Mouse (Mus musculus) heart, embryonic 15.5 days (tissue): ENCODE data around the gene Sez6l. TPM values are rescaled to one million over a fixed set of nuclear protein-coding genes. Genes with fewer than 3 reads are reported as not detected.

Source experiments
- ATAC-seq: fragments of 200-750 bp; cut with Nextera tagmentation; replicated peaks from 2 replicates; pipeline ENCODE4 v1.8.0; 2017; ENCODE audit warnings: low read depth, moderate TSS enrichment; ENCODE audit not compliant: insufficient number of reproducible peaks, insufficient read depth, low FRiP score
- H3K27ac ChIP-seq: fragments of 300-500 bp; sonication (generic); 2 replicates; pipeline ENCODE4 v1.5.1; 2015; ENCODE audit warnings: mild to moderate bottlenecking, inconsistent platforms
- H3K27me3 ChIP-seq: fragments of 300-500 bp; sonication (generic); 2 replicates; pipeline ENCODE4 v1.6.1; 2015; ENCODE audit warnings: inconsistent platforms
- H3K36me3 ChIP-seq: fragments of 300-500 bp; sonication (generic); 2 replicates; pipeline ENCODE4 v1.6.1; 2015; ENCODE audit warnings: mild to moderate bottlenecking, inconsistent platforms
- H3K4me1 ChIP-seq: fragments of 300-500 bp; sonication (generic); replicated peaks from 2 replicates; pipeline ENCODE4 v1.6.1; 2015; ENCODE audit warnings: inconsistent platforms
- H3K4me2 ChIP-seq: fragments of 300-500 bp; sonication (generic); 2 replicates; pipeline ENCODE4 v1.6.1; 2015; ENCODE audit warnings: inconsistent platforms, mild to moderate bottlenecking, moderate library complexity
- H3K4me3 ChIP-seq: fragments of 300-500 bp; sonication (generic); 2 replicates; pipeline ENCODE4 v1.5.1; 2015; ENCODE audit warnings: mild to moderate bottlenecking, inconsistent platforms
- H3K9ac ChIP-seq: fragments of 300-500 bp; sonication (generic); 2 replicates; pipeline ENCODE4 v1.6.1; 2015; ENCODE audit warnings: mild to moderate bottlenecking, inconsistent platforms
- H3K9me3 ChIP-seq: fragments of 300-500 bp; sonication (generic); replicated peaks from 2 replicates; pipeline ENCODE4 v1.6.1; 2016; ENCODE audit warnings: inconsistent platforms
- whole genome bisulfite sequencing: fragments of 180-500 bp; shearing (Covaris S2); methylation state at CpG from one replicate; pipeline ENCODE4 v1.1.7; 2015; ENCODE audit warnings: mixed read lengths; 5-methylcytosine and 5-hydroxymethylcytosine counted together
- polyA plus RNA-seq: library from polyadenylated mRNA; unstranded; fragments of >200 nt; fragmentation: Nextera tagmentation; extraction: Ambion mirVana; gene quantifications from 2 replicates; pipeline ENCODE4 v1.2.1, GENCODE M21; 2015

Gene Sez6l
- polyA plus RNA-seq, 1 experiment from 2014 or later = 0.33 TPM

DNA sequence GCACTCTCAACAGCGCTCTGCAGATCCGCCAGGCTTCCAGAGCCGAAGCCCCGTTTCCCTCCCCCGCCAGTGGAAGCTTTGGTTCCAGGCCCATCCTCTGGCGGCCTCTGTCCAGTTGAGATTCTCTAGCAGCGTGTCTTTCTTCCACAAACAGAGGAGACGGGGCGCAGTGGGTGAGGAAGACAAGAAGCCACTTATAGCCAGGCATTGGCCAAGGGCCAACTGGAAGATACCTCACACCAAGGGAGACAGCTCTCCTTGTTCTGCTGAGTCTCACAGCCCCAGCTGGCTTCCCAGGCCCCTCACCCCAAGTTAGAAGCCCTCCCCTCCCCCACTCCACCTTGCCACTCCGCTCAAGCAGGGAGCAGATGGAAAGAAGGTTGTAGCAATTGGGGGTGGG, 765 bp upstream of the Sez6l start:
- ATAC-seq = no peak
- Histone ChIP-seq H3K4me1 (peaks cover 16% of the 10 kb centered on the region), H3K9ac (no peak overlapping the region), H3K9me3 (no peaks in the 10 kb centered on the region), H3K27ac (no peak overlapping the region), H3K4me3 (no peak overlapping the region), H3K36me3 (no peaks in the 10 kb centered on the region), H3K4me2 (peak overlapping the region; percentile 63; the same call in 1 of the 2 replicates), H3K27me3 (peaks cover 98% of the 10 kb centered on the region)
- 1% methylated on average over 10 of the region's 10 CpGs for WGBS

DNA sequence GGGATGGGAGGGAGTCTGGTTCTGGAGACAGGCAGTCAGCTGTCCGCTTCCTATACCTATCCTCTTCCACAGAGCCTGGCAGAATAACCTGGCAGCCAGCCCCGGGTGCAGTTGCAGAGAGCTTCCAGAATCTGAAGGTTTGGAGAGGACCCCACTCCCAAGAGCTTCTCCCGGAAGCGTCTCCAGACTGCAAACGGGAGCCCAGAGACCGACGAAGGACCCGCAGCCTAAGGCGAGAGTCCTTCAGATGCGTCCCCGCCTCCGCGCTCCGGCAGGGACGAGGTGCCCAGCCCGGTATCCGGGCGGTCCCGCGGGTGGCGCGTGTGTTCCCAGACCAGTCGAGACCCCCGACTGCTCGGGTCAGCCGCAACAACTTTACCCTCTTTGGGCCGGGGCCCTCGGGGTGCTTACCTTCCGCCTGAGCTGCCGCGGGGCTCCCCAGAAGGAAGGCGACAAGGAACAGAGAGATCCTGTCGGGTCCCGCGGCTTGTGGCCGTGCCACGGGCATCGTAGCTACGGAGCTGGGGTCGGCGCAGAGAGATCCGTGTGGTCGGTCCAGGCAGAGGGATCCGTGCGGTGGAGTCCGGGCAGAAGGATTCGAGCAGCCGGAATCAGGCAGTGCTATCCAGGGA, 508 bp downstream of the Sez6l start:
- Histone ChIP-seq H3K4me2 (peak overlapping the region; percentile 63), H3K4me1 (peaks cover 16% of the 10 kb centered on the region), H3K27ac (no peak overlapping the region), H3K4me3 (peak overlapping the region; percentile 37), H3K9me3 (no peaks in the 10 kb centered on the region), H3K9ac (0 out of 2 replicates have a peak overlapping the region, but pooled peaks have one; percentile 17), H3K36me3 (no peaks in the 10 kb centered on the region), H3K27me3 (peaks cover 98% of the 10 kb centered on the region)
- no peak for ATAC-seq
- WGBS = 1% methylated on average over 48 of the region's 48 CpGs

DNA sequence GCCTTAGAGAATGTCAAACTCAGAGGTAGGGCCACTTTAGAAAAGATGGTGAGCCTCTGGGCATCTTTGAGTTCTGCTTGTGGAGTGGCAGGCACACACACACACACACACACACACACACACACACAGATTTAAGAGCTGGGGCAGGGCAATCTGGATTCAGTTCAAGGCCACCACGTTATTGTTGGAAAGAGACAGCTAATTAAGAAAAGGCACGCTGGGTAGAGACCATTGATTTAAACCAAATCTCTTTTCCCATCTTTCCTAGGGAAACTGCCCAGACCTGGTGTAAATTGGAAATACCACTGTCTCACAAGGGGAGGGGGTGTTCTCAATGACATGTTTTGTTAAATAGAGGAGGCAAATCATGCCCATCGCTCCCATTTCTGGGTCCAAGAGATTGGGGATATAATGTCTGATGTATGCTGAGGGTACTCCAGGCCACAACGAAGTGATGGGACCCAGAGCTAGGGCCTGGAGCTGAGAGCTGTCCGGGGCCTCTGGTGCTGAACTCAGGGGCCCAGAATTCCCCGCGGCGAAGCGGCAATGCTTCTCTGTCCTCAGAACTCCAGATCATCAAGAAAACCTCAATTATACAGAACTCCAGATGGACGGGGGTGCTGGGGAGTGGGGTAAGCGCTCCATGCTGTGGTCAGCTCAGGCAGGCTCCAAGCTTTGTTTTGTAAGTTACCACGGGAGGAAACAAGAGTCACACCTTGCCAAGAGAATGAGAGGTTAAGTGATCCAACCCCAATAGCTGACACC, 1.7 kb downstream of the Sez6l start:
- Histone ChIP-seq H3K9me3 (no peaks in the 10 kb centered on the region), H3K9ac (no peak overlapping the region), H3K4me3 (no peak overlapping the region), H3K4me2 (no peak overlapping the region), H3K36me3 (no peaks in the 10 kb centered on the region), H3K4me1 (peaks cover 16% of the 10 kb centered on the region), H3K27me3 (peaks cover 91% of the 10 kb centered on the region), H3K27ac (no peak overlapping the region)
- 8% methylated on average over 12 of the region's 12 CpGs for WGBS
- no peak for ATAC-seq

DNA sequence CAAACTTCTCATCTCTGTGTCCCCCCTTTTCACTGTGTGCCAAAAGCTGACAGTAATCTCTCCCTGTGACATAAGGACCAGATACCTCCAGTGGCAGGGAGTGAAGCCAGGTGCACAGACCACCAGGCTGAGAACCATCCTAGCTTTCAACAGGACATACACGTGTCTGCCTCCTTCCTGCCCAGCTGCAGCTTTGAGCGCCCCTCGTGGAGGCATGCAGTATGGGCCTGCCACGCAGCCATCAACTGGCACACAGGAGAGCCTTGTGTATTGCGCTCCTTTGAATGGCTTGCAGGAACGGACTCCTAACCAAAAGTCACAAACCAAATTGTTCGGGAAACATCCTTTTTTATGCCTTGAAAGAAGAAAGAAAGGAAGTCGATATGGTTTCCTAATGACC, 3.1 kb downstream of the Sez6l start:
- Histone ChIP-seq H3K4me2 (no peak overlapping the region), H3K36me3 (no peaks in the 10 kb centered on the region), H3K27me3 (peaks cover 85% of the 10 kb centered on the region), H3K9me3 (no peaks in the 10 kb centered on the region), H3K27ac (no peak overlapping the region), H3K4me3 (no peak overlapping the region), H3K9ac (no peak overlapping the region), H3K4me1 (peaks cover 16% of the 10 kb centered on the region)
- ATAC-seq = no peak
- 7% methylated on average over 8 of the region's 8 CpGs for WGBS

DNA sequence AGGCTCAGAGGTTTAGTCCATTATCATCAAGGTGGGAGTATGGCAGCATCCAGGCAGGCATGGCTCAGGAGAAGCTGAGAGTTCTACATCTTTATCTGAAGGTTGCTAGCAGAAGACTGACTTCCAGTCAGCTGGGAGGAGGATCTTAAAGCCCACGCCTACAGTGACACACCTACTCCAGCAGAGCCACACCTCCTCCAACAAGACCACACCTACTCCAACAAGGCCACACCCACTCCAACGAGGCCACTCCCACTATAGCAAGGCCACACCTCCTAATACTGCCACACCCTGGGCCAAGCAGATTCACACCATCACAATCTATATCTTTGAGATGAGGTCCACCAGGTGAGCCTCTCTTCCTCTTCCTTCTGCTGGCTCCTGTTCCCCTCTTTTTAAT, 4.8 kb downstream of the Sez6l start:
- WGBS = 50% methylated on average over 2 of the region's 2 CpGs
- Histone ChIP-seq H3K9ac (no peak overlapping the region), H3K4me1 (peaks cover 12% of the 10 kb centered on the region), H3K36me3 (no peaks in the 10 kb centered on the region), H3K27me3 (peaks cover 82% of the 10 kb centered on the region), H3K27ac (no peak overlapping the region), H3K4me2 (no peak overlapping the region), H3K4me3 (no peak overlapping the region), H3K9me3 (no peaks in the 10 kb centered on the region)
- ATAC-seq = no peak

DNA sequence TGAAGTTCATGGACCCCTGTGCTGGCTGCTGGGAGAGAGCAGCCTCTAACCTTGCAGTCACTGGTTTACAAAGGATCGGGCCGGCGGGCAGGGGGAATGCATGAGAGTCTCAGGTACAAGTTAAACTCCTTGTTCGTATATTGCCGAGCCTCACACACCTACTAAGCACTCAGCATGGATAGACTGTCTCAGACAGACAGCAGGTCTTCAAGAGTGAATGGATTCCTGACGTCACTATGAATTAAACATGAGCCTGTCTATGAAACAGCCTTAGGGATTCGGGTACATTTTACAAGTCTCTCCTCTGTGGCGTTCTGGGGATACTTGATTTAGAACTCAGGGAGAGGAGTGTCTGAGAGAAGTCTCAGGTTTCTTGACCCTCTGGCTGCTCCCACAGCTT, 11.5 kb downstream of the Sez6l start:
- Histone ChIP-seq H3K4me3 (no peak overlapping the region), H3K27me3 (peaks cover 71% of the 10 kb centered on the region), H3K36me3 (no peaks in the 10 kb centered on the region), H3K27ac (no peak overlapping the region), H3K9ac (no peak overlapping the region), H3K4me1 (no peaks in the 10 kb centered on the region), H3K4me2 (no peak overlapping the region), H3K9me3 (no peaks in the 10 kb centered on the region)
- no peak for ATAC-seq
- 64% methylated on average over 8 of the region's 8 CpGs for WGBS

DNA sequence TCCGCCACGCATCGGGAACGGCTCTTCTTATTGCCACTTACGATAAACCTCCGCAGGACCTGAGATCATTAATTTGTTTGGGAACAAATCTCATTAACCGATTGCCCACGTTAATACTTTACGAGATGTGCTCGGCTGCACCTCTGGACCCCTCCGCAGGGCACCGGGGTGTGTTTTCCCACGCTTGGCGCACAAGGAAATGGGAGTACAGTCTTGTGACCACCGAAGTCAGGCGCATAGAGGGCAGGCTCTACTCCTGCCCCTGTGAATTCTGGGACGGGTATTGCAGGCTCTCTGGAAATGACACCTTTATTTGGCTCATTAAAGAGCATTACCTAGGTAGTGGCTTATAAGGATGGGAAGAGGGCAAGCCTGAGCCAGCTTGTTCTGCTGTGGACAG, 11.9 kb downstream of the Sez6l start:
- WGBS = 85% methylated on average over 17 of the region's 17 CpGs
- Histone ChIP-seq H3K4me3 (no peak overlapping the region), H3K4me2 (no peak overlapping the region), H3K9me3 (no peaks in the 10 kb centered on the region), H3K27ac (no peak overlapping the region), H3K36me3 (no peaks in the 10 kb centered on the region), H3K9ac (no peak overlapping the region), H3K4me1 (no peaks in the 10 kb centered on the region), H3K27me3 (peaks cover 75% of the 10 kb centered on the region)
- no peak for ATAC-seq

DNA sequence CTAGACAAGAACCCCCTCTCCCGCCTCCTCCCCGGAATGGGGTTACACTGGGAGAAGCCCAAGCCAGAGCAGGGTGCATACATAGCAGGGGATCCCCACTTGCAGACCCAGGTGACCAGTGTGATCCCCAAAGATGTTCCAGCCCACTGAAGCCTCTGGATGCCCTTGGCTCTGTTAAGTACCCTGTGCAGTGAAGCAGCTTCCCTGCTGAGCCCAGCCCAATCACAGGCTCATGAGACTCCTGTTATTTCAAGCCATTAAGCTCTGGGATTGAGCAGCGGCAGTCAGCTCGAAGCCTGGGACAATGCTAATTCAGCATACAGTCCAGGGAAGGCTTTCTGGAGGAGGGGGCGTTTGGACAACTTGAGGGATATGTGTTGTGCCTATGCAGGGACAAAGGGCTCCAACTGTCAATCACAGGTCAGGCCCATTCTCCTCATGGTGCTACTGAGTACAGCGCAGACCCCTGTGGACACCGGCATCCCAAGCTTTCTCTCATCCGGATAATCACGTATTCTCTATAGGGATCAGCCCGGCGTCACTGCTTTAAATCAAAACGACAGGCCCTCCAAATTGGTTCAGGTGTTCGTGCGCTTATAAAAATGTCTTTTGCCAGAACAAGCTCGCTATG, 16.0 kb downstream of the Sez6l start:
- no peak overlapping the region for H3K4me2 ChIP-seq
- no peak overlapping the region for H3K27ac ChIP-seq
- no peak overlapping the region for H3K4me3 ChIP-seq
- no peaks in the 10 kb centered on the region for H3K36me3 ChIP-seq
- ATAC-seq = no peak
- H3K4me1 ChIP-seq = no peaks in the 10 kb centered on the region
- H3K9me3 ChIP-seq = no peaks in the 10 kb centered on the region
- no peak overlapping the region for H3K9ac ChIP-seq
- 63% methylated on average over 15 of the region's 15 CpGs for WGBS
- peaks cover 55% of the 10 kb centered on the region for H3K27me3 ChIP-seq

DNA sequence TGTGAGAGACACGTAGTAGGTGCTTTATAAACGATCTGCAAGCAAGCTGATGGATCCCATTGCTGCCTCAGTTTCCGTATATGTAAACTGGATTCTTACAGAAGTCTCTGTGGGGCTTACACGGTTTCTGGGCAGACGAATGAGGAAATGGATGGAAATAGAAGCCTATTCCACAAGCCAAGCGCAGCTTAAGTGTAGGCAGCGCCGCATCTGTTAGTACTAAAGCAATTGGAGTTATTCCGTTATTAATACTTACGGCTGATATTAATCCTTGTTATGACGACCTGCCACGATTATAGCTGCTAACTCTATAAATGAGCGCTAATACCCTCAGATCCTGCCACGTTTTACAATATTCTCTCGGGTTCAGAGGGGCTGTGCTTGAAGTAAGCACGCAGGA, 16.8 kb downstream of the Sez6l start:
- H3K27ac ChIP-seq = no peak overlapping the region
- H3K27me3 ChIP-seq = peaks cover 49% of the 10 kb centered on the region
- WGBS = 77% methylated on average over 16 of the region's 16 CpGs
- H3K9me3 ChIP-seq = no peaks in the 10 kb centered on the region
- H3K36me3 ChIP-seq = no peaks in the 10 kb centered on the region
- no peak overlapping the region for H3K4me3 ChIP-seq
- no peak overlapping the region for H3K4me2 ChIP-seq
- H3K4me1 ChIP-seq = no peaks in the 10 kb centered on the region
- no peak overlapping the region for H3K9ac ChIP-seq
- ATAC-seq = no peak

DNA sequence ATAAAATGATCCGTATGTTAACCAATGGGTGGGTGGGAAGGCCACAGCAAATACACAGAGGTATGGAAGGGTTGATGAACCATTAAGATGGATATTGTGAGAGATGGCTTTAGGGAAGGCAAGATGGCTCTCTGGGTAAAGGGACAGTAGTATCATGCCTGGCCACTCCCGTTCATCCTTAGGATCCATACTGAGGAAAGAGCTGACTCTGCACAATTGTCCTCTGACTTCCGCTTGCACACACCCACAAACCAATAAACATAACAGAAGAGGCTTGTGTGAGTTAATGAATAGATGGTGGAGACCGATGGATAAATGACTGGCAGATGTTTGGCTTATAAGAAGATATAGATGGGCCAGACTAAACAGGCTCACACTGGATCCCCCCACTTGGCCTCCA, 19.6 kb downstream of the Sez6l start:
- WGBS = 80% methylated on average over 4 of the region's 4 CpGs
- H3K27me3 ChIP-seq = peaks cover 51% of the 10 kb centered on the region
- no peak overlapping the region for H3K4me2 ChIP-seq
- H3K9me3 ChIP-seq = no peaks in the 10 kb centered on the region
- H3K9ac ChIP-seq = no peak overlapping the region
- ATAC-seq = no peak
- no peak overlapping the region for H3K4me3 ChIP-seq
- no peaks in the 10 kb centered on the region for H3K36me3 ChIP-seq
- H3K4me1 ChIP-seq = no peaks in the 10 kb centered on the region
- no peak overlapping the region for H3K27ac ChIP-seq

DNA sequence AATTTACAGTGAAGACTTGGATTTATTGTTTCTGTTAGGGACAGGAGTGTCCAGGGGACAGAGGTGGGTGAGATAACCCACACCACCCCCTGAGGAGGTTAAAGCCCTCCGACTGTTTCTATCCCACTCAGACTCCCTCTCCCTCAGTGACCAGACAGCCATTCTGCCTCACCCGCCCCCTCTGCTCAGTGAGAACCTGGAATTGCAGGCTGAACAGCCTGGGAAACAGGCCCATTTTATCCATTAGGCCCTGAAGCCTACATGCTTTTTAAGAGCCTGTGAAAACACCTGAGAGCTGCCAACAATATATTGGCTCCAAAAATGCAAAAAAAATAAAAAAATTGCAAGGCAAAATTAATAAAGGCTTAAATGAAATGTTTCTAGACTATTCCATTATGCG, 20.3 kb downstream of the Sez6l start:
- Histone ChIP-seq H3K27ac (no peak overlapping the region), H3K4me2 (no peak overlapping the region), H3K9me3 (no peaks in the 10 kb centered on the region), H3K27me3 (peaks cover 48% of the 10 kb centered on the region), H3K9ac (no peak overlapping the region), H3K36me3 (no peaks in the 10 kb centered on the region), H3K4me3 (no peak overlapping the region), H3K4me1 (no peaks in the 10 kb centered on the region)
- ATAC-seq = no peak
- 68% methylated on average over 3 of the region's 3 CpGs for WGBS
